Mouse (Mus musculus) thymus, adult 18-20 months (tissue): ENCODE measurements around the gene Lrrc51.
"Not testable (repeated sequence)": the region's sequence is repeated elsewhere in the genome, so short reads cannot be mapped to it uniquely, and the experiment has no call there.

Experiments
- DNase-seq, 2 experiments: peaks; one replicate each; pipeline ENCODE4 v3.0.0; 2022; ENCODE audit warnings: mixed read lengths in 2 of 2

Lrrc51 gene

DNA sequence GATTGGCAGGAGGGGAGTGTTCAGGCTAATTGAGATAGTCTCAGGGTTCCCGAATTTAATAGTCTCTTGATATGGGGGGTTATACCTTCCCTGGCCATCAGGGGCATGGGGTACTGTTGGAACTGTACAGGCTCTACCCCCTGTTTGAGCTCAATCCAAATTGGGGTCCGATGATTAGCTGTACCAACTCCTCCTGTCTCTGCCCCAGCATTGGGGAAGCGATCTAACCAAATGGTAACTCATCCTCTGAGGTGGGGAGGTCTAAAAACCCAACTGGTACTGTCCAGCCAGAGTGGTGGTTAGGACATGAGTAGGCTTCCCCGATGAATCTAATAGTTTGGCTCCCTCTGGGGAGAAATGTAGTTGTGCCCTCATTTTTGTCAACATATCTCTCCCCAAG, 3.3 kb upstream of the Lrrc51 start:
- no peak for DNase-seq

DNA sequence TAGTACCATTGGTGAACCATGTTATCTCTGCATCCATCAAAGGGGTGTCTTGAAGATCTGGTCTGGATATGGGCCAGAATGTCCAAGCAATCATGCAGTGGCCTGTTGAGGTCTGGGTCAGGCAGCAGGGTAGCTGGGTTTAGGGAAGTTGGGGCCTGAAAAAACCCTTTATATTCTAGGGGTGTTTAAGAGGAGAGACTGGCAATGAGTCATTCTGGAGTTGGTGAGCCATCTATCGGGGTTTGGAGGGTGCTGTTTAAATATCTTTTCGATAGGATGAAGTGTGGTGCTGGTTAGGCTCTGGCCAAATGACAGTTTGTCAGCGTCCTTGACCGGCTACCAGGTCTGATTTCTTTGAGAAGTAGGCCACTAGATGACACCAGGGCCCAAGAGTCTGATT, 2.3 kb upstream of the Lrrc51 start:
- DNase-seq = no peak

DNA sequence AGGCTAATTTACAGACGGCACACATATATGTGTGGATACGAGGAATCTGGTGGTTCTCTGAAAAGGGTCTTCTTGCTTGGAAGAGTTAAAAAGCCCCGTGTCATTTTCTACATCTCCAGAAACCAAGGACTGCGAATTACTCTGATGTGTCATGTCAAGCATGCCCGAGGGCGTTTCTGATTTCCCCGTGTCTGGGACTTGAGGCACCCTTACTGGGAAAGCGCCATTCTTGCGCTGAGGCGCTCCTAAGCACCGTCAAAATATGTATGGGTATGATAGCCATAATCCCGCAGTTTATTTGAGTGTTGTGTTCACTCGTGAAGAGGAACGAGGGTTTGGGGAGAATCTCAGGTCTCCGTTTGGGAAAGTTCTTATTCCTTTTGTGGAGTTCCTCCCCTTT, 395 bp downstream of the Lrrc51 start:
- DNase-seq = no peak

DNA sequence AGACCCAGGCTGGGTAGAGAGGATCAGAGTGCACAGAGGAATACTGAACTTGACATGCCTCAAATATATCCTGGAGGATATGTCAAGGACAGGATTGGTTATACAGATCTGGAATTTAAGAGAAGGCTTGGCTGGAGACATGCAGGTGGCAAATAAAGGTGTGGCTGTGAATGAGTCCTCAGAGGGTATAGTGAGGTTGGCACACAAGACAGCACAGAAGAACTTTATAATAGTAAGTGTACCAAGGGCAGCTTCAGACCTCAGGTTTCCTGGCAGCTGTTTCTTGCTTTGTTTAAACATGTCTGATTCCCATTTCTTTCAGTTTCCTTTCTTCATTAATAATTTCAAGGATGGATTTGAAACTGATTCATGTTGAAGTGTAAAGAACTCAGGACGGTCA, 1.1 kb downstream of the Lrrc51 start:
- no peak for DNase-seq

DNA sequence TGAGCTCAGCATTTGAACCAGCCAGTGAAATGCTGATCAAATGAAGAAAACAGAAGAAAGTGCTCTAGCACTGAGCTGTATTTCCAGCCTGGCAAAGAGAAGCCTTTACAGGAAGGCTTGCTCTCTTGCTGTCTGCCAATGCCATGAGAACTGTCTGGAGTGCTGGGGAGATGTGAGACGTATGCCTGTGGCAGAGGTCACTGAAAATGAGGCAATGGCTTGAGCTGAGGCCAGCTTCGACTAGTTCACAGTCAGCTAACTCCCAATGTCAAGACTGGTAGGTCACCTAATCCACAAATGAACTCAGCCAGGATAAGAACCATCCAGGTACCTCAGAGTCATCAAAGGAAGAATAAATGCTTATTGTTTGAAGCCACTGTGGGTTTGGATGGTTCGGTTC, 5.6 kb downstream of the Lrrc51 start:
- DNase-seq = no peak

DNA sequence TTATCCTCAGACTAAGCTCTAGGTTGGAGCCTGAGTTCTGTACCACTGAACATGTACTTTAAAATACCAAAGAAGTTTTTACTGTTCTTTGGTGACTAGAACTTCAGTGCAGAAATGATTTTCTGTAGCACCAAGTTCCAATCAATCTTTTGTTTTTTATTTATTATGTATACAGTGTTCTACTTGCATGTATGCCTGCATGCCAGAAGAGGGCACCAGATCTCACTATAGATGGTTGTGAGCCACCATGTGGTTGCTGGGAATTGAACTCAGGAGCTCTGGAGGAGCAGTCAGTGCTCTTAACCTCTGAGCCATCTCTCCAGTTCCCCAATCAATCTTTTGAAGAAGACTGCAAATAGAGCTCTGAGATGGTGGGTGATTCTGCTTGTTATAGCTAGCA, 7.8 kb downstream of the Lrrc51 start:
- DNase-seq = not testable (repeated sequence)

DNA sequence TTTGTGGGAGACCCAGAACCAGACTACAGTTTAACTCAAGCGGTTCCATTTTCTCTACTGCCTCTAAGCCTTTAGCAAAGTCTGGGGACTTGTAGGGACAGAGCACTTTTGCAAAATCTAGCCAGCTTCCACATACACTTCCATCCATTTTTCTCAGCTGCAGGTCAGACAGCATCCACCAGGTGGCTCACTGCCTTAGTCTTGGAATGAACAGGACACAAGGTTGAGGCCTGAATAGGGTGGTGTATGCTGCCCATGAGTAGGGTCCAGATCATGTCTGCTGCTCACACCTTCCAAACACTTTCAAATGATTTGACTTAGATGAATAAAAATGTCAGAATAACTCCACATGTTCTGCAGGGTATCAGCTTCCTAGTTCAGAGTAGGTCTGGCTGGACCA, 15.6 kb downstream of the Lrrc51 start:
- no peak for DNase-seq

DNA sequence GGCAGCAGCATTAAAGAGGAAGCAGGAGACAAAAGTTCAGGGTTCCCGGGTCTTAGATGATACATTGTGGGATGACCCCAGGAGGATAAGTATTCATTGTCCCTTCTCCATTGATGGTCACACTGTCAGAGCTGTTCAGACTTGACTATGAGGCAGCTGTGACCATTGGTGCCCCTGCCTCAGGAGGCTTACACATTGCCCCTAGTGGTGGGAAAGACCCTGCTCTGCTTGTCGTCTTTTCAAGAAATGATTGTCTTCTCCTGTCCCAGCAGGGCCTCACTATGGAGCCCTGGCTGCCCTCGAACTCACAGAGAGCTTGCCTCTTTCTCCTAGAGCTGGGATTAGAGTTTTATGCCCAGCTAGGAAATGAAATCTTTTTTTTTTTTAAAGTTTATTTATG, 21.7 kb downstream of the Lrrc51 start:
- no peak for DNase-seq

DNA sequence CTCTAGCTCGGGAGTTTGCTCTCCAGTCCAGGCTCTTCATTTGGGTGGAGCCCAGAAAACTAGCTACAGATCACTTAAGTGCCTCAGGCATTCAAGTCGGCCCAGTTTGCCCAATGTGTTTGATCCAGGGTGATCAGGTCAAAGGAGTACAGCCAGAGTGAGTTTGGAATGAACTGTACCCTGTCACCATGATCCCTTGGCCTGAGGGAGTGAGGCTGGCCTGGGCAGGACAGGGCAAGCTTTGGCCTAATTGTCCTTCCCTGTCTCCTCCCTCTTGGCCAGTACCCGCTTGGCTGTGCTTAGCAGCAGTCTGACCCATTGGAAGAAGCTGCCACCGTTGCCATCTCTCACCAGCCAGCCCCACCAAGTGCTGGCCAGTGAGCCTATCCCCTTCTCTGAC, 23.6 kb downstream of the Lrrc51 start:
- DNase-seq = no peak

DNA sequence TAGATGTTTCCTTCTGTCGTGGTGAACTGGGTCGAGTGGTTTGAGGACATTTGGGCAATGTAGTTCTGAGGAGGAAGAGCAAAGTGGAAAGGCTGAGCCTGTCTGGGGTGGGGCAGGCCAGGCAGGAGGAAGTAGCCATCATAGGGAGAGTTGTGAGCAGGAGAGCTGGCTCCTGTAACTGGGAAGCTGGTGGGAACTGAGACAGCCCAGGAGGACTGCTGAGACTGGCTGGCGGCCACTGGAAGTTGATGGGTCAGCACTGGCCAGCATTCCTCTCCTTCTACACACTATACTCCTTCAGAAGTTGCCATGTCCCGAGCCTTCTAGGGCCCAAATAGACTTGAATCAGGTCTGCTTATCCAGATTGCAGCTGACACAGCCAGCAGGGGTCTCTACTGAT, 25.3 kb downstream of the Lrrc51 start:
- DNase-seq = no peak

DNA sequence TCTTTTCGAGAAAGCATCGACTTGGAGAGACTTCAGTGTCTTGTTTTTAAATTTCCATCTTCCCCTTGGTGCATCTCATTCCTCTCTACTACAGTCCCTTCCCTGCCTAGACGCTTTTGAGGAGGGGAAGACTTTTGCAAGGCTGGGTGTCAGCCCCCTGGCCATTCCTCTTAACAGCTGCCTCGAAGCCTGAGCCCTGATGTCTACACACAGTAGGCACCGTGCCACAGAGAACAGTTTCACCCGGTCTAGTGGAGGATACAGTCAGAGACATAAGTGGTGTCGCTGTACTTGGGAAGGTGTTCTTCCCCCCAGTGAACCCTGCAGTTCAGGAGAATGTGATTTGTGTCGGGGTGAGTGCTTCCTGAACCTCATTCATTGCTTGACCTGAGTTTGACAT, 27.0 kb downstream of the Lrrc51 start:
- no peak for DNase-seq

DNA sequence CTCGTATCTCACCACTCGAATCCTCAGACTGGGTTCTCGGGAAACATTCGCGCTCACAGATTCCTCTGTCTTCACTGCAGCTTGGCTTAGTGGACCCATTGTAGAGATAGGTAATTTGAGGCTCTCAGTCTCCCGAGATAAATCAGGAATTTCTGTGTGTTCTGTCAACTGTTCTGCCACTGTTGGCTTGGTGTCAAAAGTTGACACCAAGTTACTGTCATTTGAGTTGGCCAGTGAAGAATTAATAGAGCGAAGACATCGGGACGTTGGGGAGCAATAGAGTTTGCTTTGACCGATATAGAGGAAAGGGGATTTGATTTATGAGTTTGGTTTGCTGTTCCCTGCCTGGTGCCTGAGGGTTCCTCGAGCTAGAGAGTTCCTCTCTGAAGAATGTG, 27.4 kb downstream of the Lrrc51 start, which contains the start of gene Tomt:
Tomt (minus strand) TSS at position 73 of the 395 bp plus-strand sequence.
- DNase-seq = no peak

DNA sequence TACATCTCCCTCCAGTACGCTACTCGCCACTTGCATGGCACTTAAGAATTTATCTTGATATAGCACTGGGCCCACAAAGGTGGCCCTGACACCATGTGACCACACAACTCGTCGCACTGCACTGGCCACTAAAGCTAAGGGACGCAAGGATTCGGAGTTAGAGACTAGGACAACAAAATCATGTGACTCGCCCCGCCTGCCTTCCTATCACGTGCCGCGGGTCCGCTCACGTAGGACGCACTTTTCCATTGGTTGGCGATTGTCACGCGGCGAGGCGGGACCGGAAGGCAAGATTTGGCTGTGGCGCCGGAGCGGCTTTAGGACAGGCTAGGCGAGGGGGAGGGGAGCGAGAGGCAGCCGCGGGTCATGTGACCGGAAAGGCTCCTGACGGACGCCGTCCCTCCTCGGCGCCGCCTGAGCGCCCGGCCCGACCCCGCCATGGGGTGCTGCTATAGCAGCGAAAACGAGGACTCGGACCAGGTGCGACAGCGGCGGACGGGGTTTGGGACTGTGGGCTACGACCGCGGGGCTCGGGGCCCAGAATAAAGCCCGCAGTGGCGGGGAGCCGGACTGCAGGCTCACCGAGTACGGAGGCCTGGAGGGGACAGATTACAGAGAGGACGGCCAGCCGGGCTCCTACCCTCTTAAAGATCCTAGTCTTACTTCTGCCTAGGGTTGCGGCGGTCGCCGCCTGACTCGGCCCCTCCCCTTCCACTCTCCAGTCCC, 28.0 kb downstream of the Lrrc51 start, which contains the start of gene Lamtor1:
Lamtor1 (plus strand) TSS at position 344 of the 726 bp plus-strand sequence.
- peak; percentile 98 to 99 for DNase-seq

DNA sequence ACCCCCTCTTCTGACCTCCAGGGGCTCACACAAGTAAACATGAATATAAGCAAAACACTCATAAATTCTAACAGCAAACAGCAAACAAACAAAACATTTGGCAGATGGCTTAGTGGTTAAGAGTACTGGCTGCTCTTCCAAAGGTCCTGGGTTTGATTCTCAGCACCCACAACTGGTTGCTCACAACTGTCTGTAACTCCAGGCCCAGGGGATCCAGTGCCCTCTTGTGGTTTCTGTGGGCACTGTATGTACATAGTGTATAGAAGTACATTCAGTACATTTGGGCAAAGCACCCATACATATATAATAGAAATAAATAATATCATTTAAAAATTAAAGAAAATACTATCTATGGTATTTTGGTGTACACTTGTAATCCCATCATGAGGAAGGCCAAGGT, 30.8 kb downstream of the Lrrc51 start:
- no peak for DNase-seq

DNA sequence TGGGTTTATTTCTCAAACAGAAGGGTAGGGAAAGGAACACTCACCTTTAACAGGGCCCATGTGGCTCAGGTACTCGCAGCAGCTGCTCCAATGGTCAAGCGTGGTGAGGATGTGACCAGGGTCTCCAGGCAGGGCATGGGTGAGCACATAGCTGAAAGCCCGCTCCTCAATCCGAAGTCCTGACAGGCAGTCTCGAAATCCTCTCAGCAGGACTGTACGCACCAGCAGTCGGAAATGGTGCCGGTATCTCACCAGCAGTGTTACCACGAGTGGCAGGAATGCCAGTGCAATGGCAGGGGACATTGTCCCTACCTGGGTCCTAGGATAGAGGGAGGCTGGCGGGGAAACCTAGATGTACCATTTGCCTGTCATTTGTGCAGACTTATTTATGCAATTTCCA, 31.7 kb downstream of the Lrrc51 start:
- DNase-seq = no peak

DNA sequence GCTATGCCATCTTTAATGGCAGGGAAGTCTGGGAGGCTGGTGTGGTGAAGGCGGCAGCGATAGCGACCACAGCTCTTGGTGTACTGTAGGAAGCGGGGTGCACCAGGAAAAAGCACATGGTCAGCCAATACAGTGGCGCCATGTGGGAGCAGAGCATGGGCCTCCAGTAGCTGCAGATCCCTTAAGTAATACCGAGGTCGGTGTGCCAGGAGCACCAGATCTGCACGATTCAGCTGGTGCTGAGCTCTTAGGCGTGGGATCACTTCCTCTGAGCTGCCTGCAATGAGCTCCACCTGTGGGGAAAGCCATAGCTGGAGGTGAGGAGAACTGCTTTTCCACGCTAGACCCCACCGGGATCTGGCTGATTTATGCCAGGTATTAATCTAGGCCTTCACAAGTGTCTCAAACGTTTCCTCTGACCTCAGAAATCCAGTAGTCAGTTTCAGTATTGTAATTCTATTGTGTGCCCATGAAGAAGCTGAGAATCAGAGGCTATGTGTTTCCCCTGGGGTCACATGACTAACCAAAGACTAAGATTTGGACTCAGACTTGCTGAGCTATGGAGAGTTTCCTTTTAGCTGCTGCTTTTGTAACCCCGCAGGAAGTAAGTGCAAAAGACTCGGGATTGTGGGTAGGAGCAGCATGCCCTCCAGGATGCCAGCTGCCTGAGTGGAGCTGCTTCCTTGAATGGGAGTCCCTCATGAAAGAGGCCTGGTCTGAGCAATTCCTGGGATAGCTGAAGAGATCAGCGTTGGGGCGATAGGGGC, 33.2 kb downstream of the Lrrc51 start:
- no peak for DNase-seq

DNA sequence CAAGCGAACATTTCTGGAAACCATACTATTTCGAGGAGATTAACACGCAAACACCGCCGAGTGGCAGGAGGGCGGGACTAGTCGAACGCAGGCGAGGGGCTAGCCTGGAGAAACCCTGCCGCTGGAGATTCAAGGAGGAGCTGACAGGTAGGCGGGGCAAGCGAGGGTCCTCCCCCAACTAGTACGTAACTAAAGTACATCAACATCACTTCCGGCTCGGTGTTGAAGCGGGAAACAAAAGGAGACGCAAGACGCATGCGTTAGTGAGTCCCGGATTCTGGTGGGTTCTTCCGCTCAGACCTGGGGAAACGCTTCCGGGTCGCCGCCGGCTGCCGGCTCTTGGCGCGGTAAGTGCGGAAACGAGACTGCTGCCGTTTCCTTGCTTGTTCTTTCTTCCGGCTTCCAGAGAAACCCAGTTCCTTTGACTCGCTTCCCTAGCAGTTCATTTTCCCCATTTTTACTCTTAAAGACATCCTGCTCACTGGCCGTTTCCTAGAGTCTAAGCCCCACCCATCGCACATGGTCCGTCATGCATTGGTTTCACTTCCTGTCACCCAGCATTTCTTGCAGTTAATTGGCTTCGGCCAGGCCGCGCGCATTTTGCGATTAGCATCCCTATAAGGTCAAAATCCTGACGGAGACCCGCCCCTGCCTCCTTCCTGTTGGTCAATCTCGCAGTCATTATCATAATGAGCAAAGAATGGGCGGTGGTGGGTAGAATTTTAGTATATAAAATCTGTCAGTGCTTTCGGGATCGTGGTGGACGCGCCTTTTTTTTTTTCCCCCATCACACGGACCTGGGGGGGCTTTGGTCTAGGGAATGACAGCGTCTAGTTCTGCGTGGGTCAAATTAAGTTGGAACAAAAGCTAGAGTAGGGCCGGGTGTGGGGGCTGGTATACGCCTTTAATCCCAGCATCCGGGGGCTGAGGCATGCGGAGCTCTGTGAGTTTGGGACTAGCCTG, 37.3 kb downstream of the Lrrc51 start:
- peak; percentile 93 to 98 for DNase-seq

DNA sequence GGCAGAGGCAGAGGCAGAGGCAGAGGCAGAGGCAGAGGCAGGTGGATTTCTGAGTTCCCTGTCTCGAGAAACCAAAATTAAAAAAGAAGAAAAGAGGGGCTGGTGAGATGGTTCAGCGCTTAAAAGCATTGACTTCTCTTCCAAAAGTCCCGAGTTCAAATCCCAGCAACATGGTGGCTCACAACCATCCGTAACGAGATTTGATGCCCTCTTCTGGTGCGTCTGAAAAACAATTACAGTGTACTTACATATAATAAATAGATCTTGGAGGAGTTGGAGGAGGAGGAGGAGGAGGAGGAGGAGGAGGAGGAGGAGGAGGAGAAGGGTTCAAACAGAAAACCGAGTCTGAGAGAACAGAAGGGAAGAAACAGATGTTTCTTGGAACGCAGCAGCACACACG, 38.0 kb downstream of the Lrrc51 start:
- DNase-seq = no peak

DNA sequence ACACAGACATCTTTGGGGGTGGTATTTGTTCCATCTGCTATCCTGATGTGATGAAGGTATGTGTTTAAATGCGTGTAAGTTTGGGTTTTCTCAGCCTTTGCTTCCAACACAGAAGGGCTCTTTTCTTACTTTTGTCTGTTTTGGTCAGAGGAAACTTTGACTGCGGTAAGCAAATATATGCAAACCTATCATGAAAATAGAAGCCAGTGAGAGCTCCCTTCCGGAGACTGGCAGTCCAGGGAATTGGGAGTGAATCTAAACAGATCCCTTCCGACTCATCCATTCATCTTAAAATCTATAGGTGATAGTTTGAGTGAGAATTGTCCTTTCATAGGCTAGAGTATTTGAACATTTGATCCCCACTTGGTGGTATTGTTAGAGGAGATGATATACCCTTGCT, 45.2 kb downstream of the Lrrc51 start:
- no peak for DNase-seq

DNA sequence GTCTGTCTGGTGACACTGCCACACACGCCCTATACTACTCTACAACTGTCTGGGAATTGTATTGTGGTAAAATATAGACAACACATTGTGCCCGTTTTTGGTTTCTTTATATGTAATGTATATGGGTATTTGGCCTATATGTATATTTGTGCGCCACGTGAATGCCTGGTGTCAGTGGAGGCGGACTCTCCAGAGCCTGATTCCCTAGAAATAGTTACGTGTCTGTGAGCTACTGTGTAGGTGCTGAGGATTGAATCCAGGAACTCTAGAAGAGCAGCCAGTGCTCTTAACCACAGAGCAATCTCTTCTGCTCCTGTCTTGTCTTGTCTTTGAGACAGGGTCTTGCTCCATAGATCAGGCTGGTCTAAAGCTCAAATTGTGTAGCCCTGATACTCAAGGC, 47.4 kb downstream of the Lrrc51 start:
- no peak for DNase-seq

DNA sequence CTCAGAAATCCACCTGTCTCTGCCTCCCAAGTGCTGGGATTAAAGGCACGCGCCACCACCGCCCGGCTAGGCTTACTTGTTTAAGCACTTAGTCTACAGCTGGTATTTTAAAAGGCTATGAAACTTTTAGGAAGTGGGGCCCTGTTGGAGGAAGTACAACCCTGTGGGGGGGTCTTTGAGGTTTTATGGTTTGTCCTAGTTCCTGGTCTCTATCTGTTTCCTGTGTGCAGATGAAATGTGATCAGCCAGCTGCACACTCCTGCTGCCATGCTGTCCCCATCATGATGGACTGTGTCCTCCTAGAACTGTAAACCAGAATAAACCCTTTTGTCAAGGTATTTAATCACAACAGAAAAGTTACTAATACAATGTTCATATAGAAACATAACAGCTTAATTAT, 49.5 kb downstream of the Lrrc51 start:
- DNase-seq = no peak

DNA sequence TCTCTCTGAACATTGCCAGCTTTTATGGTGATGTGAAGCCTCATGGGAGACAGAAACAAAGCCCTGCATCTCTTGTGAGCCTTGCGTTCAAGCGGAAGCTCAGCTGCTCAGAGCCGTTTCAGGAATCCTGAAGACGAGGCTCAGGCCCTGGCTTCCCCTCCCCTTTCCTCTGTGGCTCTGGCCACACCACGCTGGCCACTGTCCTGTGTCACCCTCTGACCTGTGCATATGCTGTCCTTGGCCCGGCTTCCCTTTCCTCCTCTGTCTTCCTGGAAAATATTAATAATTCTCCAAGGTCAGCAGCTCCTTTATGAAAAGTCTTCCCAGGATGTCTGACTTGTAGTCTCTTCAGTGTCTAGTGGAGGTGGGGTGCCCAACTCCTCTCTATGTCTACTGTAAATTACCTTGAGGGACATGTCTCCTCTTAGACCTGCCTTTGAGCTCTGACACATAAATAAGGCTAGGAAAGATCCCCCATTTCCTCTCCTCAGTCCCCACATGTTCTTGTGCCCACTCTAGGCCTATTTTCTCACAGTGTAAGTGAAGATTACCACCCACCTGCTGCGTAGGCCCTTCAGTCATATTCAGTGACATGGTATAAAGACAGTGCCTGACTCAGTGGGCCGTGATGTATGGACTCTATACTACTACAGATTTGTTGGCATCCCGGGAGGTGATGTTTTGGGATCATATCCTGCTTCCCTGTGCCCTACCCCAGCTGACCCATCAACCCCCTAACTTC, 51.1 kb downstream of the Lrrc51 start:
- no peak for DNase-seq

DNA sequence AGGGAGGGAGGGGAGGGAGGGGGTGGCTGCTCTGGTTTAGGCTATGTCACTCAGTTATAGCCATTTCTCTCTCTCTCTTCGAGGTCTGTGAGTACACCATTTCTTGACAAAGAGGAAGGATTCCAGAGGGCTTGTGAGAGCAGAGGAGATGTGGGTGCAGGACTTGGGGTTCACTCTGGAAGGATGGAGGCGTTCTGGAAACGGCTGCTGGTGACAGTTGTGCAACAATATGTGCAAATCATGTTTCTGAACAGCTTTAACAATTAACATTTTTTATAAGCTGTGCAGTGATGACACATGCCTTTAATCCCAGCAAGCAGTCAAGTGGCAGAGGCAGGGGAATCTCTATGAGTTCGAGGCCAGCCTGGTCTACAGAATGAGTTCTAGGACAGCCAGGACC, 52.8 kb downstream of the Lrrc51 start:
- no peak for DNase-seq
